Mouse (Mus musculus): ENCODE measurements around the gene Ctcf.

The Ctcf gene

DNA sequence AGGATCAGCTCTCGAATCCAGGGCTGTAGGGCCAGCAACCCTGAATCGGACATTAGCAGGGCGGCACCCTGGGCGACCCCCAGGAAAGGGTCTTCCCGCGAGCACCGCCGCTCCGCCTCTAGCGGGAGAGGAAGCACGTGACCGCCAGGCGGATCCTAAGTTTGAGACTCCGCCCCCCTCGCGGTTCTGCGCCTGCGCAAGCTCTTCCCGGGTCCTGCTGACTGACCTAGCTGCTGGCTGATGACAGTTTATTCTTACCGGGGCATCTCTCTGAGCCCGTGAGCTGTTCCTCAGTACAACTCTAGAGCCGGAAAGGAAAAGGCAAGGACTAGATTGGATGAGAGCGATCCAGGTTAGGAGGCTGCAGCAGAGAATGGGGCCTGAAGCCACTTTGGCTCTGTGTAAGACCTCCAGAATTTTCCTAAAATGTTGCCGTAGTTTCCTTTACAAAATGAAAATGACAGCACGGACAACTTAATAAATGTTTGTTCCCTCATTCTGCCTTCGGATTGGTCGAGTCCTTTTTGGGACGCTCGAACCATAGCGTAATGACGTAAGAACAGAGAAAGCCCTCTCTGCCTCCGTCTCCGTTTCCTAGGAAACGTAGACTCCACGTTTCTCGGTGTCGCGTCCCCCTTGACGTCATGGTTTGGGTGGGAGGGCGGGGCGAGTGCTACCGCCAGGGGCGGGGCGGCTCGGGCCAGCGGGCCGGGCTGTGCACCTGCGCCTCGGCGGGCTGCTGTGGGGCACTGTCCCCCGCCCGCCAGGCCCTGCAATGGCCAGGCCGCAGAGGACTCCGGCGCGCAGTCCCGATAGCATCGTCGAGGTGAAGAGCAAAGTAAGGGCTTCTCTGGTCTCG lies 64.8 kb downstream of the Ctcf start, which contains the start of the genes Acd and Pard6a:
Acd (minus strand) TSS at position 137 of the 859 bp plus-strand sequence.
Pard6a (plus strand) TSS at position 183 of the 859 bp plus-strand sequence.
- DNase-seq (ENCODE audit: low spot score): peak; percentile 91

DNA sequence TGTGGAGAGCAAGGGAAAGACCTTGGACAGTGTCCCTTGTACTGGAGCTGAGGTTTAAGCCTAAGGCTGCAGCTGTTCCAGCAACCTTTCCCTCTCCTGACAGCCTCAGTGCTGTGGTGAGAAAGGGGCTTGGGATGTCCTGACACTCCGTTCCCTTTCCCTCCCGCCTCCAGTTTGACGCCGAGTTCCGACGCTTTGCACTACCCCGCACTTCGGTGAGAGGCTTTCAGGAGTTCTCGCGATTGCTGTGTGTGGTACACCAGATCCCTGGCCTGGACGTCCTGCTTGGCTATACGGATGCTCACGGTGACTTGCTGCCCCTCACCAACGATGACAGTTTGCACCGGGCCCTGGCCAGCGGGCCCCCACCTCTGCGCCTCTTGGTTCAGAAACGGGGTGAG lies 65.6 kb downstream of the Ctcf start:
- DNase-seq (ENCODE audit: low spot score): no peak

DNA sequence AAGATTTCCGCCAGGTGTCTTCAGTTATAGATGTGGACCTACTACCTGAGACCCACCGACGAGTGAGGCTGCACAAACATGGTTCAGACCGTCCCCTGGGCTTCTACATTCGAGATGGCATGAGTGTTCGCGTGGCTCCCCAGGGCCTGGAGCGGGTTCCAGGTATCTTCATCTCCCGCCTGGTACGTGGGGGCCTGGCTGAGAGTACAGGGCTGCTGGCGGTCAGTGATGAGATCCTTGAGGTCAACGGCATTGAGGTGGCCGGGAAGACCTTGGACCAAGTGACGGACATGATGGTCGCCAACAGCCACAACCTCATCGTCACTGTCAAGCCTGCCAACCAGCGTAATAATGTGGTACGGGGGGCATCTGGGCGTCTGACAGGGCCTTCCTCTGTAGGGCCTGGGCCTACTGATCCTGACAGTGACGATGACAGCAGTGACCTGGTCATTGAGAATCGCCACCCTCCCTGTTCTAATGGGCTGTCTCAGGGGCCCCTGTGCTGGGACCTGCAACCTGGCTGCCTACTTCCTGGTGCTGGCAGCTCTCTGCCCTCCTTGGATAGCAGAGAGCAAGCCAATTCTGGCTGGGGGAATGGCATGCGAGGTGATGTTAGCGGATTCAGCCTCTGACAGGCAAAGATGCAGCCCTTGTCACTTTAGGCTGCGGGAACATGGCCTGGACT lies 66.5 kb downstream of the Ctcf start:
- no peak for DNase-seq (ENCODE audit: low spot score)

DNA sequence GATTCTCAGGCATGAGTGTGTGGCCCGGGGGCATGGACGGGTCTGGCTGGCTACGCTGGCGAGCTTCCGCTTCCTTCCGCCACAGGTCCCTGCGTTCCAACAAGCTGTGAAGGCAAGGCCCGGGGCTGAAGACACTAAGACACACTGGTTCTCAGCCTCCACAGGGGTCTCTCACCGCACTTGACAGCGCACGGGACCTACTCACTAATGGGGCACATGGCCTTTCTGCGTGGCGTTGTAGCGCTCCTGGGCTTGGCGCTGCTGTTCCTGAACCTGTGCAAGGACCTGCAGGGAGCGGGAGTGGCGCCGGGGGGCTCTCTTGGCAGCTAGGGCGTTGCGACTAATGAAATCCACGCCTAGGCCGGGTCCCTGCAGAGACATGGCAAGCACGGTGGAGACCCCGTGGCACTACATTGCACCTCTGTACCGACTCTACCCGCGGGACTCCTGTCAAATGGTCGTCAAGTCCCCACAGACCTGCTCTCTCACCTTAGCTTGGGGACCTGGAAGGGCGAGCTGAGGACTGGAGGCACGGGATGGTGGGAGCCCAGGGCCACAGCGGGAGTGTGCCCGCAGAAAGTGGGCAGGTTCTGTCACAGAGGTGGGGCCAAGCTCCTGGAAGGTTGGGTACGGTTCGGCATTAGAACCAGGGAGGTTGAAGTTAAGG lies 67.9 kb downstream of the Ctcf start:
- DNase-seq (ENCODE audit: low spot score): no peak

DNA sequence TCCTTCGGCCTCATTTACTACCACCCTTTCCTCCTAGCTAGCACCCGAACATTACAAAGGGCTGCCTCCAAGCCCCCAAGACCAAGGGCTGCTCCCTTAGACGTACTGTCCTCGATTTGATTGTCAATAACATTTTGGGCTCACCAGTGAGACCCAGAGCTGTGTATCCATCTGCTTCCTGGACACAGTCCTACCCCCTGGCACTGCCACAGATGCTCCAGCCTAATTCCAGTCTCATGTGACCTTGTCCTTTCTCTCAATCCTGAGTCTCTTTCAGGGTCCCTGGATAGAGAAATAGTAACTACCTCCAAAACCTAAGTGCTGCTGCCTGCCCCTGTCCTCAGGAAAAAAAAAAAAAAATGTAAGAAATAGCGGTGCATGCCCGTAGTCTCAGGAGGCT lies 68.6 kb downstream of the Ctcf start:
- no peak for DNase-seq (ENCODE audit: low spot score)

DNA sequence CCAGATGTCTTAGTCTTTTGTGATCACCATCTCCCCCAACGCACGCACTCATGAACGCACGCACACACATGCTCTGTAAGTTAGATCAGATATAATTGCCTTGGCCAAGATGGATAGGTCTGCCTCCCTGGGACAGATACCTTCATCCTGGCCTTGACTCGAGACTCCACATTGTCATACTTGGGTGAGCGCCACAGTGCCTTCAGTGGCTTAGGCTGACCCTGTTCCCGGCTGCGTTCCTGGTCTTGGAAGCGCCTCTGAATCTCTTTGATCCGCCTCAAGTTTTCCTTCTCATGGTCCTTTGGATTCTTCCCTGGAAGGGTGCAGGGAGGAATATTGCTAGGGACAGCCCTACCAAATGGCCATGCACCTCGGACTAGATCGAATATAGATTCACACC lies 70.1 kb downstream of the Ctcf start:
- DNase-seq (ENCODE audit: low spot score): no peak

- peak; percentile 84 for DNase-seq (ENCODE audit: low spot score)
Measured at GRCm38 (mm10) chr8:105707498-105708403, 71.4 kb downstream of the Ctcf start, which contains the start of the genes 4933405L10Rik and Enkd1. TSS of gene 4933405L10Rik (plus strand) at chr8:105707655. TSS of gene Enkd1 (minus strand) at chr8:105708210.

GRCm38 (mm10) chr8:105708675-105709074 lies 72.3 kb downstream of the Ctcf start:
- DNase-seq (ENCODE audit: low spot score): no peak

DNA sequence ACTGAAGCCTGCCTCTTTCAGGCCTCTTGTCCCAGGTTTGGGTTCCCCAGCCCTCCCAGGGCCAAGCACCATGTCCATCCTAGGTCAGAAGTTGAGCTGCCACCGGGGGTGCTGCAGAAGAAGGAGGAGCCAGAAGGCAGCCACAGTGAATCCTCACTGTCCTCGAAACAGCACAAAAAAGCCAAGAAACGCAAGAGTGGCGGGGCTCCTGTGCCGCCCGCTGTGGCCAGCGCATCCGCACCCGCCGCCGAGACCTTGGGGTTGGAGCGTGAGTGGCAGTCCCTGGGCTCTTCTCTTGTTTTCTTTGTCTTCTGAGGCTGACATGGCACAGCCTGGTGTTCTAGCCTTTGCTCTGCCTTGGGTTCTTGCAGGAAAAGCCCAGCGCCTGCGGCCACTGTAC lies 72.9 kb downstream of the Ctcf start:
- no peak for DNase-seq (ENCODE audit: low spot score)

- DNase-seq (ENCODE audit: low spot score): no peak
Measured at GRCm38 (mm10) chr8:105712286-105712685, 75.9 kb downstream of the Ctcf start.

- DNase-seq (ENCODE audit: low spot score): peak; percentile 86
Measured at GRCm38 (mm10) chr8:105714139-105714538, 77.8 kb downstream of the Ctcf start.

- DNase-seq (ENCODE audit: low spot score): no peak
Measured at GRCm38 (mm10) chr8:105715042-105715441, 78.7 kb downstream of the Ctcf start.

GRCm38 (mm10) chr8:105716302-105716945 lies 80.1 kb downstream of the Ctcf start:
- no peak for DNase-seq (ENCODE audit: low spot score)

- no peak for DNase-seq (ENCODE audit: low spot score)
Measured at GRCm38 (mm10) chr8:105719637-105720036, 83.3 kb downstream of the Ctcf start.

- DNase-seq (ENCODE audit: low spot score): no peak
Measured at GRCm38 (mm10) chr8:105722861-105723260, 86.5 kb downstream of the Ctcf start.

DNA sequence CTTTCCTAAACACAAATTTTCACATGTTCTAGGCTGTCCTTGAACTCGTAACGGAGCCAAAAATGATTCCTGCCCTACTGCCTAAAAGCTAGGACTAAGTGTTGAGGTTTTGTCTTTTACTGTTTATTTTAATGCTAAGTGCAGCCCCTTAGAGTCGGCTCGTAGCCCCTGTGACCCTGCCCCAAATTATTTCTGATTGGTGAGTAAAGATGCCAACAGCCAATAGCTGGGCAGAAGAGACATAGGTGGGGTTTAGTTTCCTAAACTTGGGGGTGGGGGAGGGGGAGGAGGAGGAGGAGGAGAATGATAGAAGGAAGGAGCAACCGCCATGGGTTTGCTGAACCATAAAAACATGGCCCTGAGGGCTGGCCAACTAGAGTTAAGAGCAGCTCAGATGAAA lies 89.4 kb downstream of the Ctcf start:
- no peak for DNase-seq (ENCODE audit: low spot score)

DNA sequence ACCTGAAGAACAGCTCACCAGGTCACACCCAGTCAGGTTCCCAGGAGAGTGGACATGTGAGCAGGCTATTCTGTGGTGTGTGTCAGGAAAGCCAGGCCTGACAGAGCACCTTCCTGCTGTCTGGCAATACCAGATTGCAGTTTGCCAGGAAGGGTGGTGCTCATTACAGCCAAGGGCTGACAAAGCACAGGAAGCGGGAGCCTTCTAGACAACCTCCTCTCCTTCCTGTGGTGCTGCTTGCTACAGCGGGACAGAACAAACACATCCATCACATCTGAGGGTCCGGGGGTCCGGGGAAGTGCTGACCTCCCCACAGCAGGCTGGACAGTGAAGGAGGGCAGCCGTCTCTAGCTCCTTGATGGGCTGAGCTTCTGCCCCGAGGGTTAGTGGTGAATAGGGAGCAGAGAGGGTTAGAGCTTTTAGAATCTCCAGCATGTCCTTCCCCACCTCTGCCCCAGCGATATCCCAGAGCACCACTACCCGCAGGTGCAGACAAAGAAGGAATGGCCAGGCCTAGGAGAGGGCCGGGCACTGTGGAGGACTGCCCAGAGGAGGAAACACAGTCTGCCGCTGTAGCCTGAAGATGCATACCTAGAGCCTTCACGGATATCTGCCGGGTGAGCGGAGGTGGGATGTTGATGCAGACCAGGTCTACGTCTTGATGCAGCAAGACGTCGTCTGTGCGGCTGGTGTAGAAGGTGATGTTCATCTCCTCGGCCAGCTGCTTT lies 91.2 kb downstream of the Ctcf start:
- peak; percentile 61 for DNase-seq (ENCODE audit: low spot score)

GRCm38 (mm10) chr8:105732186-105732585 lies 95.8 kb downstream of the Ctcf start:
- DNase-seq (ENCODE audit: low spot score): no peak

All from T-cell, adult 2 months (primary cell).